Mouse (Mus musculus): ENCODE results near the gene Cpn1. TPM values are rescaled to one million over a fixed set of nuclear protein-coding genes. Genes with fewer than 3 reads are reported as not detected.

Gene Cpn1
- polyA plus RNA-seq, 1 experiment from 2014 or later: not detected

GRCm38 (mm10) chr19:44021502-44021901, 35.1 kb upstream of the Cpn1 start:
- Histone ChIP-seq H3K36me3 (ENCODE audit: control insufficient read depth, insufficient read depth, low read length) (no peaks in the 10 kb centered on the region), H3K9ac (ENCODE audit: low read length) (no peak overlapping the region), H3K4me3 (ENCODE audit: low read depth, low read length) (no peak overlapping the region), H3K4me1 (ENCODE audit: control insufficient read depth, insufficient read depth, low read length) (no peaks in the 10 kb centered on the region), H3K27ac (replicated peaks; ENCODE audit: low read depth, low read length) (no peak overlapping the region), H3K4me2 (ENCODE audit: low read depth, severe bottlenecking) (no peak overlapping the region), H3K27me3 (ENCODE audit: control insufficient read depth, insufficient read depth, low read length) (no peaks in the 10 kb centered on the region), H3K9me3 (ENCODE audit: control insufficient read depth, low read length) (no peaks in the 10 kb centered on the region)
- WGBS: 94% methylated on average over 4 of the region's 4 CpGs
- no peak for DNase-seq (ENCODE audit: low spot score)
- no peak for ATAC-seq (ENCODE audit: insufficient number of reproducible peaks, low FRiP score, low TSS enrichment, low read depth)

- DNase-seq (ENCODE audit: low spot score) (no peak), ATAC-seq (ENCODE audit: insufficient number of reproducible peaks, low FRiP score, low TSS enrichment, low read depth) (no peak)
- H3K4me2 ChIP-seq (ENCODE audit: low read depth, severe bottlenecking): no peak overlapping the region
- no peaks in the 10 kb centered on the region for H3K4me1 ChIP-seq (ENCODE audit: control insufficient read depth, insufficient read depth, low read length)
- H3K27me3 ChIP-seq (ENCODE audit: control insufficient read depth, insufficient read depth, low read length): no peaks in the 10 kb centered on the region
- no peaks in the 10 kb centered on the region for H3K9me3 ChIP-seq (ENCODE audit: control insufficient read depth, low read length)
- WGBS: 68% methylated on average over 7 of the region's 7 CpGs
- H3K36me3 ChIP-seq (ENCODE audit: control insufficient read depth, insufficient read depth, low read length): no peaks in the 10 kb centered on the region
- no peak overlapping the region for H3K4me3 ChIP-seq (ENCODE audit: low read depth, low read length)
- no peak overlapping the region for H3K27ac ChIP-seq (replicated peaks; ENCODE audit: low read depth, low read length)
- no peak overlapping the region for H3K9ac ChIP-seq (ENCODE audit: low read length)
These were observed 33.4 kb upstream of the Cpn1 start for GRCm38 (mm10) chr19:44019739-44020138.

- Histone ChIP-seq H3K9ac (ENCODE audit: low read length) (no peak overlapping the region), H3K4me2 (ENCODE audit: low read depth, severe bottlenecking) (no peak overlapping the region), H3K4me1 (ENCODE audit: control insufficient read depth, insufficient read depth, low read length) (no peaks in the 10 kb centered on the region), H3K27me3 (ENCODE audit: control insufficient read depth, insufficient read depth, low read length) (no peaks in the 10 kb centered on the region), H3K27ac (replicated peaks; ENCODE audit: low read depth, low read length) (no peak overlapping the region), H3K9me3 (ENCODE audit: control insufficient read depth, low read length) (no peaks in the 10 kb centered on the region), H3K36me3 (ENCODE audit: control insufficient read depth, insufficient read depth, low read length) (no peaks in the 10 kb centered on the region), H3K4me3 (ENCODE audit: low read depth, low read length) (no peak overlapping the region)
- DNase-seq (ENCODE audit: low spot score) (no peak), ATAC-seq (ENCODE audit: insufficient number of reproducible peaks, low FRiP score, low TSS enrichment, low read depth) (no peak)
- WGBS: 87% methylated on average over 6 of the region's 6 CpGs
These were observed 27.5 kb upstream of the Cpn1 start for GRCm38 (mm10) chr19:44013862-44014261.

- Histone ChIP-seq H3K4me2 (ENCODE audit: low read depth, severe bottlenecking) (no peak overlapping the region), H3K4me1 (ENCODE audit: control insufficient read depth, insufficient read depth, low read length) (no peaks in the 10 kb centered on the region), H3K9ac (ENCODE audit: low read length) (no peak overlapping the region), H3K27me3 (ENCODE audit: control insufficient read depth, insufficient read depth, low read length) (no peaks in the 10 kb centered on the region), H3K9me3 (ENCODE audit: control insufficient read depth, low read length) (no peaks in the 10 kb centered on the region), H3K27ac (replicated peaks; ENCODE audit: low read depth, low read length) (no peak overlapping the region), H3K36me3 (ENCODE audit: control insufficient read depth, insufficient read depth, low read length) (no peaks in the 10 kb centered on the region), H3K4me3 (ENCODE audit: low read depth, low read length) (no peak overlapping the region)
- 70% methylated on average over 15 of the region's 15 CpGs for WGBS
- ATAC-seq (ENCODE audit: insufficient number of reproducible peaks, low FRiP score, low TSS enrichment, low read depth) (no peak), DNase-seq (ENCODE audit: low spot score) (no peak)
These were observed 22.4 kb upstream of the Cpn1 start for GRCm38 (mm10) chr19:44008784-44009183.

DNA sequence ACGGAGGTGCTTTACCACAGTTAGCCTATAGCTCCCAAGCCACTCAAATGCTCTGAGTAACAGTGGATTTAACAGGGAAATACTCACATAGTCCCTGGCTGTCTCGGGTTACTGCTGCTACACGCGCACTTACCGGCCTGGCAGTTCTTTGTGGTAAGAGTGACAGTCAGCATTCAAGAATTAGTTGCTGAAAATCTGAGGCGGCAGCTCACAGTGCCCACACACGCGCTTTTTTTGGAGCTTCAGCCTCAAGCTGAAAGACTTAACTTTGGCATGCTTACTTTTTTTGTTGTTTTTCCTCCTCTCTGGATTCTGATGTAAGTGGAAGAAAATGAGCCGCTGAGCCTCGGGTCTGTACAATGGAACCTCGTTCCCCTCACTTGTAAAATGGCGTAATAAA, 20.8 kb upstream of the Cpn1 start:
- peak; percentile 24 for DNase-seq (ENCODE audit: low spot score)
- Histone ChIP-seq H3K9me3 (ENCODE audit: control insufficient read depth, low read length) (no peaks in the 10 kb centered on the region), H3K27me3 (ENCODE audit: control insufficient read depth, insufficient read depth, low read length) (no peaks in the 10 kb centered on the region), H3K36me3 (ENCODE audit: control insufficient read depth, insufficient read depth, low read length) (no peaks in the 10 kb centered on the region), H3K9ac (ENCODE audit: low read length) (no peak overlapping the region), H3K4me3 (ENCODE audit: low read depth, low read length) (no peak overlapping the region), H3K27ac (replicated peaks; ENCODE audit: low read depth, low read length) (no peak overlapping the region), H3K4me2 (ENCODE audit: low read depth, severe bottlenecking) (no peak overlapping the region), H3K4me1 (ENCODE audit: control insufficient read depth, insufficient read depth, low read length) (no peaks in the 10 kb centered on the region)
- 68% methylated on average over 12 of the region's 12 CpGs for WGBS
- ATAC-seq (ENCODE audit: insufficient number of reproducible peaks, low FRiP score, low TSS enrichment, low read depth): no peak

- Histone ChIP-seq H3K4me1 (ENCODE audit: control insufficient read depth, insufficient read depth, low read length) (no peaks in the 10 kb centered on the region), H3K4me3 (ENCODE audit: low read depth, low read length) (no peak overlapping the region), H3K36me3 (ENCODE audit: control insufficient read depth, insufficient read depth, low read length) (no peaks in the 10 kb centered on the region), H3K9ac (ENCODE audit: low read length) (no peak overlapping the region), H3K9me3 (ENCODE audit: control insufficient read depth, low read length) (no peaks in the 10 kb centered on the region), H3K27me3 (ENCODE audit: control insufficient read depth, insufficient read depth, low read length) (no peaks in the 10 kb centered on the region), H3K4me2 (ENCODE audit: low read depth, severe bottlenecking) (no peak overlapping the region), H3K27ac (replicated peaks; ENCODE audit: low read depth, low read length) (no peak overlapping the region)
- no peak for DNase-seq (ENCODE audit: low spot score)
- ATAC-seq (ENCODE audit: insufficient number of reproducible peaks, low FRiP score, low TSS enrichment, low read depth): no peak
- WGBS: 71% methylated on average over 4 of the region's 4 CpGs
These were observed 18.7 kb upstream of the Cpn1 start for GRCm38 (mm10) chr19:44005025-44005424.

DNA sequence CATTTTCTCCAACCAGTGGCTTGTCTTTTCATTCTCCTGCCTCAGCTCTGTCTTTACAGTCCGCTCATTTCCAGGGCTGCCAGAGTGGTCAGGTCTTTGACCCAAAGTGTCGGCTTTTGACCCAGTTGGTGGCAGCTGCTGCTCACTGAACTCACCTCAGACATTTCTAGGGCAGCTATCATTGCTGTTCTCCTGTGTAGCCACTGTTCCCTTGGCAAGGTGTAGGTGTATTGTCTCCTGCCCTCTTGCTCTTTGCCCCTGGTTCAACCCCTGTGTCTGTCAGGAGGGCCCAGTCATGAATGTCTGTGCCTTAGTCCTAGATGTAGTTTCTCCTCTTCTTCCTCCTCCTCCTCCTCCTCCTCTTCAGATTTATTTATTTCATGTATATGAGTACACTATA, 17.9 kb upstream of the Cpn1 start:
- WGBS: 87% methylated on average over 2 of the region's 2 CpGs
- Histone ChIP-seq H3K36me3 (ENCODE audit: control insufficient read depth, insufficient read depth, low read length) (no peaks in the 10 kb centered on the region), H3K9ac (ENCODE audit: low read length) (no peak overlapping the region), H3K4me2 (ENCODE audit: low read depth, severe bottlenecking) (no peak overlapping the region), H3K4me3 (ENCODE audit: low read depth, low read length) (no peak overlapping the region), H3K4me1 (ENCODE audit: control insufficient read depth, insufficient read depth, low read length) (no peaks in the 10 kb centered on the region), H3K9me3 (ENCODE audit: control insufficient read depth, low read length) (no peaks in the 10 kb centered on the region), H3K27me3 (ENCODE audit: control insufficient read depth, insufficient read depth, low read length) (no peaks in the 10 kb centered on the region), H3K27ac (replicated peaks; ENCODE audit: low read depth, low read length) (no peak overlapping the region)
- no peak for DNase-seq (ENCODE audit: low spot score)
- ATAC-seq (ENCODE audit: insufficient number of reproducible peaks, low FRiP score, low TSS enrichment, low read depth): no peak

DNA sequence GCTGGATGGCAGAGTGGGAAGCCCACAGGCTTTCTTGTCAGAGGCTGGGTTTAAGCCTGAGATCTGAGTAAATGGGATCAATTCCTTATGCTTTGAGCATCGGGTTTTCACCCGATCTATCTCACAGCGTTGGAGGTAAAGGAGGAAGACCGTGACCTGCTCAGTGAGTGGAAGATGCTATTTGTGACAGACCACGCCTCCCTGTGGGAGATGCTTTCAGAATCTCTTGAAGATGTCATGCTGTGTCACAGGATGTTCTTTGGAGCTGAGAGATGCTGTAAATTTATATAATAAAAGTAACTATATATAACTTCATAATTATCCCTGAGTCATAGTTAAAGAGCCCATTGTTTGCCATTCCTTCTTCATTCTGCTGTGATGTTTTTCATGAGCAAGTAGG, 14.4 kb upstream of the Cpn1 start:
- ATAC-seq (ENCODE audit: insufficient number of reproducible peaks, low FRiP score, low TSS enrichment, low read depth): no peak
- whole genome bisulfite sequencing: 84% methylated on average over 5 of the region's 5 CpGs

DNA sequence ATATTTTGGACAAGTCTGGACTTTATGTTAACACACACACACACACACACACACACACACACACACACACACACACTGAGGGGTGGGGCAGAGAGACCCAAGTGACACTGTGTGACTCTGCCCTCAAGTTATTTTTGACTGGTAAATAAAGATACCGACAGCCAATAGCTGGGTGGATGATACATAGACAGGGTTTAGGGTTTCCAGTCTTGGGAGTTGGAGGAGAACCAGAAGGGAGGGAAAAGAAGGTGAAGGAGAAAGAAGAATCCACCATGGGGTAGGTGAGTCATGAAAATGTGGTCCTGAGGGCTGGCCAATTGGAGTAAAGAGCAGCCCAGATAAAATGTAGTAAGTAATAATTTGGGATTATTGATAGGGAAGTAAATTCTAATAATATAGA, 13.7 kb upstream of the Cpn1 start:
- Histone ChIP-seq H3K4me1 (ENCODE audit: control insufficient read depth, insufficient read depth, low read length) (no peaks in the 10 kb centered on the region), H3K36me3 (ENCODE audit: control insufficient read depth, insufficient read depth, low read length) (no peaks in the 10 kb centered on the region), H3K27ac (replicated peaks; ENCODE audit: low read depth, low read length) (no peak overlapping the region), H3K9ac (ENCODE audit: low read length) (no peak overlapping the region), H3K4me2 (ENCODE audit: low read depth, severe bottlenecking) (no peak overlapping the region), H3K4me3 (ENCODE audit: low read depth, low read length) (no peak overlapping the region), H3K27me3 (ENCODE audit: control insufficient read depth, insufficient read depth, low read length) (no peaks in the 10 kb centered on the region), H3K9me3 (ENCODE audit: control insufficient read depth, low read length) (no peaks in the 10 kb centered on the region)
- ATAC-seq (ENCODE audit: insufficient number of reproducible peaks, low FRiP score, low TSS enrichment, low read depth) (no peak), DNase-seq (ENCODE audit: low spot score) (no peak)
- 81% methylated on average over 1 of the region's 1 CpGs for WGBS

More for the DNA sequence above, 14.4 kb upstream of the Cpn1 start:
- DNase-seq (ENCODE audit: low spot score): no peak
- H3K36me3 ChIP-seq (ENCODE audit: control insufficient read depth, insufficient read depth, low read length): no peaks in the 10 kb centered on the region
- no peaks in the 10 kb centered on the region for H3K9me3 ChIP-seq (ENCODE audit: control insufficient read depth, low read length)
- H3K9ac ChIP-seq (ENCODE audit: low read length): no peak overlapping the region
- H3K27ac ChIP-seq (replicated peaks; ENCODE audit: low read depth, low read length): no peak overlapping the region
- H3K4me3 ChIP-seq (ENCODE audit: low read depth, low read length): no peak overlapping the region
- no peaks in the 10 kb centered on the region for H3K4me1 ChIP-seq (ENCODE audit: control insufficient read depth, insufficient read depth, low read length)
- no peaks in the 10 kb centered on the region for H3K27me3 ChIP-seq (ENCODE audit: control insufficient read depth, insufficient read depth, low read length)
- H3K4me2 ChIP-seq (ENCODE audit: low read depth, severe bottlenecking): no peak overlapping the region
